Mouse (Mus musculus): Measurements from ENCODE around the gene Osbpl3. TPM values are rescaled to one million over a fixed set of nuclear protein-coding genes. Genes with fewer than 3 reads are reported as not detected.

The Osbpl3 gene
- polyA plus RNA-seq, 1 experiment from 2014 or later, result 12.7 TPM

DNA sequence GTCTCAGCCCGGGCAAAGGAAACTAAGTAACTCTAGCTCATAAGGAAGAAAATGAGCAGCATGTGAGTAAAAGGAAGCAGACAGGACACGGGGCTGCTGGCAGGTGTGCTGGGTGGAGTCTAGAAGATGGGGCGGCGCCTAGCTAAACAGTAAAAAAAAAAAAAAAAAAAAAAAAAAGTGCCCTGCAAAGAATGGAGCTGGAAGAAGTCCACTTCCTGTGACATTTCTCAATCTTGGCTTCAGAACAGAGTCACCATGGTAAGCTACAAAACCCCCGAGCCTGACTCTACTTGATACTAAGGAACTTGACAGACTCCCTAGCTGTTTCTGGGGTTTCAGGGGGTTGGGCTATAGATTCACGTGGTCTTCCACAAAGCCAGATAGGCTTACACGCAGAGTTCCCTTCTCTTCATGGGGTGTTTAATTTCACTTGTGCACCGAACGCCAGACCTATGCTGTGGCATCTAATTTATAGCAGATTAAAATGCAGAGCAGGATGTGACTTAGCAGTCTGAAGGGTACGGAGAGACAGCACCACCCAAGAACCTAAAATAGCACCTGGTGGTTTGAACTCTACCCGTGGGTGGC lies 74.4 kb downstream of the Osbpl3 start:
- Histone ChIP-seq H3K4me3 (0 out of 2 replicates have a peak overlapping the region, but pooled peaks have one; percentile 1), H3K27ac (peak overlapping the region; percentile 55; the same call in 1 of the 2 replicates), H3K9me3 (0 out of 2 replicates have a peak, but pooled peaks cover 4% of the 10 kb centered on the region), H3K36me3 (no peaks in the 10 kb centered on the region), H3K27me3 (no peaks in the 10 kb centered on the region), H3K4me2 (replicated peaks) (peak overlapping the region; percentile 39), H3K4me1 (peaks cover 31% of the 10 kb centered on the region), H3K9ac (no peak overlapping the region)
- 19% methylated on average over 11 of the region's 11 CpGs for WGBS
- no peak; the same call in 1 of the 2 replicates for ATAC-seq (ENCODE audit: insufficient number of reproducible peaks, insufficient read depth, low FRiP score, low TSS enrichment)

DNA sequence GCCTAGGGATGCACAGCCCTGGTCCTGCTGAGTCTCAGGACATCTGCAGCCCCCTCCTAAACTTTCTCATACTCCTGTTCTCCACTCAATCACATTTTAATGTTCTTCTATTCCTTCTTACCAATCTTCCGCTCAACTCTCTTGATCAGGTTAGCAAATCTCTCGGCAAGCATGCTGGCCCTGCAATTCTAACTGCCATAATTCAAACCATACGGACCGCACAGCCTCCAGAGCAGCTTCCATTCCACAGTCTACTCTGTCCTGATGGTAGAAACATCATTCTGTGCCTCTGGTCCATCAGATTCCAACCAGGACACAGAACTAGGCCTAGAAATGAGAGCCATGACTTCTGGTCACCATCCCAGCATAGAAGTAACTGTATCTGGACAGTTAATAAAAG lies 76.3 kb downstream of the Osbpl3 start:
- WGBS, result 50% methylated on average over 4 of the region's 4 CpGs
- H3K9me3 ChIP-seq, result 0 out of 2 replicates have a peak, but pooled peaks cover 6% of the 10 kb centered on the region
- H3K9ac ChIP-seq, result no peak overlapping the region
- H3K4me2 ChIP-seq (replicated peaks), result no peak overlapping the region
- H3K27me3 ChIP-seq, result no peaks in the 10 kb centered on the region
- no peak for ATAC-seq (ENCODE audit: insufficient number of reproducible peaks, insufficient read depth, low FRiP score, low TSS enrichment)
- H3K36me3 ChIP-seq, result no peaks in the 10 kb centered on the region
- H3K4me1 ChIP-seq, result peaks cover 31% of the 10 kb centered on the region
- no peak overlapping the region for H3K4me3 ChIP-seq
- peak overlapping the region; percentile 58 for H3K27ac ChIP-seq

DNA sequence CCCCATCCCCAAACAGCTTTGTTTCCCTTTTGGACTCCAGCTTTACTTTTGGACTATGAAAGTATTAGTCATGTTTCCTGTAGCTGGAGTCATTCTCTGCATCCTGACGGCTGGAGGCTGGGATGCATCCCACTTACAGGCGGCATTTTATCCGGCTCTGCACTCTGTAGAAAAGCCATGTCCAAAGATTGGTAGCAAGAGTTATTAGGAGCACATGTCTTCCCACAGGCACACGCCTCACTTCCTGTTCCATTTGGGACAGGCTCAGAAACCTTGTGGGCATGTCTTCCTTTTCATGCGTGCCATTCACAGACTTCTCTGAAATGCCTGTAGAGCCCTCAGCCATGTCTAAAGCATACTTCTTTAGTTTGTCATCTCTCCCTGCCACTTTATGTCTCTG lies 76.9 kb downstream of the Osbpl3 start:
- Histone ChIP-seq H3K4me2 (replicated peaks) (no peak overlapping the region), H3K9ac (no peak overlapping the region), H3K27me3 (no peaks in the 10 kb centered on the region), H3K27ac (peak overlapping the region; percentile 58), H3K4me3 (no peak overlapping the region), H3K36me3 (no peaks in the 10 kb centered on the region), H3K9me3 (0 out of 2 replicates have a peak, but pooled peaks cover 6% of the 10 kb centered on the region), H3K4me1 (peaks cover 31% of the 10 kb centered on the region)
- WGBS, result 44% methylated on average over 5 of the region's 5 CpGs
- no peak for ATAC-seq (ENCODE audit: insufficient number of reproducible peaks, insufficient read depth, low FRiP score, low TSS enrichment)

DNA sequence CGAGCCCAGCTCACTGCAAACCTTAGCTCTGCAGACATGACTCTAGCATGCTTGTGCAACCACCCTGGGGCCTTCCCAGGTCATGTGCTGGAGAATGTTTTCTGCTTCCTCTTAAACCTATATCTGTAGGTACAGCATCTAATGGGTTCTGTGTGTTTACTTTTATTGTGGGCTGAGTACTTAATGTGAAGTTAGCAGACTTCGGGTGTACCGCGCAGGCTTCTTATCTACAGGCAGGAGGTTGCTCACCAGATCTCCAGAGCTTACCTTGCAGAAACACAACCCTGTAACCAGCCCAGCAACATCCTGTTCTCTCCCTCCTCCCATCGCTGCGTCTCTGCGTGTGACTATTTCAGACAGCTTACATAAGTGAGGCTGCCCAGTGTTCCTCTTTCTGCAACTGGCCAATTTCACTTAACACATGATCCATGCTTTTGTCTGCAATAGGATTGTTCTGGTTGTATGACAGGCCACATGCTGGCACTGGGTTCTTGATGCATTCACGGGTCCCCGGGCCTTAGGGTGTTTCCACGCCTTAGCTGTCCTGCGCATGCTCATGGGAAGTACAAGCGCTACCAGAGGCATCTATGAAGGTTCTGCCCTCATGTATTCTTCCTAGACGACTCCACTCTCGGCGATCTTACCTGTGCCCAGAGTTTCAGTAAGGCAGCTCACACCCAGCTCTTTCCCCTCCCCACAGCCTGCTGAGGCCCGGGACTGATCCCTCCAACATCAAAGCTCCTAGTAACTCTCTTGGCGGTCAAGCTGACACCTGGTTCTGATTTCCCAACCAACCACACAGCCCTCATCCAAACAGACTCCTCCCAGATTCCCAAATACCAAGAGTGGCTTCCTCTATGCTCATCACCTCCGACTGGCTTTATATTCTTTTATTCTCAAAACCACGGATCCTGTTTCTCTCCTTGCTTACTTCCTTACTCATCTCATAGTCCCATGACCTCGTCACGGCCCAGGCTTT lies 78.0 kb downstream of the Osbpl3 start:
- WGBS, result 62% methylated on average over 21 of the region's 21 CpGs
- no peak overlapping the region for H3K4me2 ChIP-seq (replicated peaks)
- H3K9me3 ChIP-seq, result 0 out of 2 replicates have a peak, but pooled peaks cover 6% of the 10 kb centered on the region
- H3K9ac ChIP-seq, result no peak overlapping the region
- H3K4me1 ChIP-seq, result peaks cover 31% of the 10 kb centered on the region
- no peaks in the 10 kb centered on the region for H3K27me3 ChIP-seq
- no peak for ATAC-seq (ENCODE audit: insufficient number of reproducible peaks, insufficient read depth, low FRiP score, low TSS enrichment)
- H3K27ac ChIP-seq, result peak overlapping the region; percentile 58
- H3K36me3 ChIP-seq, result no peaks in the 10 kb centered on the region
- H3K4me3 ChIP-seq, result no peak overlapping the region

DNA sequence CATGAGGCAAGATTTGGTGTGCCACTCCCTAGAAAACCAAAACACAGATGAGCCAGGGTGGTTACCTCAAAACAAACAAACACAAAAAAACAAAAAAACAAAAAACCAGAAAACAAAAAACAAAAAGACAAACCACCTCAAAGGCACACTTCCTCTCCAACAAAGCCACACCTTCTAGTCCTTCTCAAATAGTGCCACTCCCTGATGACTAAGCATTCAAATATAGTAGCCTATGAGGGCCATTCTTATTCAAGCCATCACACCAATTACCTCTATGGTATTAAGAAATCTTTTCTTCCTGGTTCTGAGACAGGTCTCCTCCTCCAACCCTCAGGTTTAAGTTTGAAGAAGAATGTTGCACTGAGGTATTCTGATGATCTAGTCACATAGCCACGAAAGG lies 79.3 kb downstream of the Osbpl3 start:
- no peak for ATAC-seq (ENCODE audit: insufficient number of reproducible peaks, insufficient read depth, low FRiP score, low TSS enrichment)
- Histone ChIP-seq H3K36me3 (no peaks in the 10 kb centered on the region), H3K4me1 (peaks cover 31% of the 10 kb centered on the region), H3K4me2 (replicated peaks) (no peak overlapping the region), H3K9ac (no peak overlapping the region), H3K4me3 (no peak overlapping the region), H3K27ac (no peak overlapping the region), H3K27me3 (no peaks in the 10 kb centered on the region), H3K9me3 (0 out of 2 replicates have a peak, but pooled peaks cover 6% of the 10 kb centered on the region)
- 98% methylated on average over 1 of the region's 1 CpGs for WGBS

DNA sequence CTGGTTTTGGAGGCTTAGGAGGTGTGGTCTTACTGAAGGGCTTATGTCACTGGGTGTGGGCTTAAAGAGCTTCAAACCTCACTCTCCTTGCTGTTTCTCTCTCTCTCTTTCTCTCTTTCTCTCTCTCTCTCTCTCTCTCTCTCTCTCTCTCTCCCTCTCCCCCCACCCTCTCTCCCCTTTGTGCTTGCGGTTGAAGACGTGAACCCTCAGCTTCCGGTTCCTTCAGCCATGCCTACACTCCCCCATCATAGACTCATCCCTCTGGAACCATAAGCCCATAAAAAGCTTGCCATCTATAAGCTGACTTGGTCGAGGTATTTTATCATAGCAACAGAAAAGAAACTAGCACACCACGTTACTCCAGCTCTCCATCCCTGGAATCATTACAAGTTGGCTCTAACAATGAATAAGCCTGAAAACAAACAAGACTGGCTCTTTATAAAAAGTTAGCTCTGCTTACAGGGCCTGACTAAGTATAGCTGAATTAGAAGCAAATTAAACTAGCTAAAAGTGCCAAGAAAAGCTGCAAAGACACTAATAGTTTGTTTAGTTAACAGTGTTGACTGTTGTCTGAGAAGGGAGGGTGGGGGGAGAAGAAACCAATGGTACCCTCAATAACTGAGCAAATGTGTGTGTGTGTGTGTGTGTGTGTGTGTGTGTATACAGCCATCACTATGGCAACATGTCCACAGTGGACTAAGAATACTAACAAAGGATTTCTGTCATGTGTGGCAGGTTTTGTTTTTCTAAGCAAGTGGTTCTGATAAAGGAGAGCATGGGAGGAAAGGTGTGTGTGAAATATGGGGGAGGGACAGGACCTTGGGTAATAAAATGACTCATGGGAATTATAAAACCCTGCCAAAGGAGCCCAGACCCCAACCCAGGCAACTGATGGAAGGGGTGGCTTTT lies 83.2 kb downstream of the Osbpl3 start:
- H3K4me1 ChIP-seq, result peaks cover 1% of the 10 kb centered on the region; the same call in 1 of the 2 replicates
- peaks cover 7% of the 10 kb centered on the region; the same call in 1 of the 2 replicates for H3K36me3 ChIP-seq
- H3K9ac ChIP-seq, result no peak overlapping the region
- H3K9me3 ChIP-seq, result 0 out of 2 replicates have a peak, but pooled peaks cover 6% of the 10 kb centered on the region
- WGBS, result 77% methylated on average over 5 of the region's 5 CpGs
- H3K27me3 ChIP-seq, result no peaks in the 10 kb centered on the region
- H3K27ac ChIP-seq, result no peak overlapping the region
- no peak overlapping the region for H3K4me2 ChIP-seq (replicated peaks)
- no peak overlapping the region for H3K4me3 ChIP-seq
- ATAC-seq (ENCODE audit: insufficient number of reproducible peaks, insufficient read depth, low FRiP score, low TSS enrichment), result no peak

DNA sequence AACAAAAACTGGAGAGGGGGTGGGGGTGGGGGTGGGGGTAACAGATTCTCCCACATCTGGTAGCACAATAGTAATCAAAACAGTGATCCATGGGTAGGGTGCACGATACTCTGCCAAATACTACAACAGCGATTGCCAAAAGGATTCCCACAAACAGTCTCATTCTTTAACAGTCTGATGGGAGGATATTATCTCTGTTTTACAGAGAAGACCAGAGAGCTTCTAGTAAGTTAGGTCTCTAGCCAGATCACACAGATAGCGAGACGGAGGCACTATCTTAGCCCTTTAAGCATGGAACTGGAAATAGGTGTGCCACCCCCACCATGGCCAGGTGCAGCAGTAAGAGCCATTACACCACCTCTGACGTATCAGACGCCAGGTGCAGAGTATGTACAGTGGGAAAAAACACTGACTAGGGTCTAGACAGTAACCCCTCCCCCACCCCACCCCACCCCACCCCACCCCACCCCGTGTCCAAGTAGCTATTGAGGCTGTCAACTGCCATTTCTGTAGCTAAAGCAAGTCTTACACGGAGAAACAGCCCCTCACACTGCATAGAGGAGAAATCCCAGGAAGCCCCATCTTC lies 84.4 kb downstream of the Osbpl3 start:
- H3K36me3 ChIP-seq, result peaks cover 7% of the 10 kb centered on the region; the same call in 1 of the 2 replicates
- no peaks in the 10 kb centered on the region for H3K27me3 ChIP-seq
- H3K27ac ChIP-seq, result no peak overlapping the region
- no peak overlapping the region for H3K4me2 ChIP-seq (replicated peaks)
- ATAC-seq (ENCODE audit: insufficient number of reproducible peaks, insufficient read depth, low FRiP score, low TSS enrichment), result no peak
- no peak overlapping the region for H3K4me3 ChIP-seq
- WGBS, result 87% methylated on average over 8 of the region's 8 CpGs
- no peak overlapping the region for H3K9ac ChIP-seq
- no peaks in the 10 kb centered on the region for H3K4me1 ChIP-seq
- H3K9me3 ChIP-seq, result 0 out of 2 replicates have a peak, but pooled peaks cover 2% of the 10 kb centered on the region

DNA sequence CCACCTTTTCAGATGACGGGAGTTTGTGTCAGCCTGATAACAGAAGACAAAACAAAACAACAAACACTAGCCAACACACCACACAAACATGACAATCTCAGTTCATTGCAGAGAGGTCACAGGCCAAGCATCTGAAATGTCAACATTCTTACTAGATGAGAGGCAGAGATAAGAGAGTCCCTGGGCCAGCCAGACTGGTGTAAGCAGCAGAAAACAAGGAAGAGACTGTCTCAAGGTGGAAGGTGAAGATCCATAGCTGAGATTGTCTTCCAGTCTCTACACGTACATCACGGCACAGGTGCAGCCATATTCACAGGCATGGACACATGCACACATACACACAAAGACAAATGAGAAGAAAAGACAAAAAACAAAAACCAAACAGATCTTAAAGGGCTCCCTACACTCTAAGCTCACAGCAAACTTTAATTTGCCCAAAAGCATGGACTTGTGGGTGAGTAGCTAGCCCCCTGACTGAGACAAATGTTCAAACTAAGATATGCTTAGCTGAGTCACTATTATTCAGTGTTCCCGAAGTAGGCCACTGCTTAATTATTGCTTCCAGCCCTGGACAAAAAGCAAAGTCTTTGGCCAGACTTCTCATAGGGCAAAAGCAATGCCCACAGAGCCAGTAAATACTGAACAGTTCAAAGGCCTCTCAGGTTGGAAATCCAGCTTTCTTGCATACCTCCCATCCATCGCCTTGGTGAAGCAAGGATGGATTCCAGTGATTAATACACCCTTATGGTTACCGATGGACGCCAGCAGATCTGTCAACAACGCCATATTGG lies 87.3 kb downstream of the Osbpl3 start:
- no peak for ATAC-seq (ENCODE audit: insufficient number of reproducible peaks, insufficient read depth, low FRiP score, low TSS enrichment)
- Histone ChIP-seq H3K4me1 (no peaks in the 10 kb centered on the region), H3K4me3 (no peak overlapping the region), H3K27ac (no peak overlapping the region), H3K9me3 (no peaks in the 10 kb centered on the region), H3K4me2 (replicated peaks) (no peak overlapping the region), H3K9ac (no peak overlapping the region), H3K27me3 (no peaks in the 10 kb centered on the region), H3K36me3 (peaks cover 7% of the 10 kb centered on the region; the same call in 1 of the 2 replicates)
- WGBS, result 90% methylated on average over 8 of the region's 8 CpGs

DNA sequence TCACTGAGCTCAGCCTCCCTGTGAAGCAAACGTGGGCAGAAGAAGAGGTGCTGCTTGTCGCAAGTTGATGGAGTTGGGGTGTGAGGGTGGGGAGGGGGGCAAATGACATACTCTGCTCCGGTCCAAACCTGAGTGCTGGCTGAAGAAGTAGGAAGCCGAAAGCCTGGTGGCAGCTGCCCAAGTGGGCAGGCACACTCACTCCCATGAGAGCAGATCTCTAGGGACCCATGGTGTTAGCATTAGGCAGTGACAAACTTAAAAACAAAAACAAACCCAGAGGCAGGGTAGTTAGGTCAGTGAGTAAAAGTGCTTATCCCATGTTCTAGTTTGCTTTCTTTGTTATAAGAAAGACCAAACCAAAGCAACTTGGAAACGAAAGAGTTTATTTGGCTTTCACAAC lies 88.2 kb downstream of the Osbpl3 start:
- Histone ChIP-seq H3K36me3 (peaks cover 7% of the 10 kb centered on the region; the same call in 1 of the 2 replicates), H3K27ac (no peak overlapping the region), H3K4me1 (no peaks in the 10 kb centered on the region), H3K4me2 (replicated peaks) (no peak overlapping the region), H3K9me3 (no peaks in the 10 kb centered on the region), H3K9ac (no peak overlapping the region), H3K27me3 (no peaks in the 10 kb centered on the region), H3K4me3 (no peak overlapping the region)
- 89% methylated on average over 5 of the region's 5 CpGs for WGBS
- no peak for ATAC-seq (ENCODE audit: insufficient number of reproducible peaks, insufficient read depth, low FRiP score, low TSS enrichment)

DNA sequence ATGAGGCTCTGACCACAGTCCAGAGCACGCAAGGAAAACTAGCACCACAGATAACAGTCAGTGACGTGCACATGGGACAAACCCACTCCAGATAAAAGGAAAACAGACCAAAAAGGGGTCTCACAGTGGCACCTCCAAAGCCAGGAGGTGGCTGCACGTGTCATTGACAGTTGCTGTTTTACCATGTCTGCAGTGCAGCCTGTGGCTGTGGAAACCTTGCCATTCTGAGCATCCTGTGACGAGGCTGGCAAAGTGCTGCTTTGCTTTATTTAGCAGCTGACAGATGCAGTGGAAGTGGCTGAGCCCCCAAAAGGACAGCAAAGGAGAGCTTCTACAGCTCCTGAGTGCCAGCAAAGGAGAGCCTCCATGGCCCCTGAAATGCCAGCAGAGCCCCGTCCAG lies 89.3 kb downstream of the Osbpl3 start:
- ATAC-seq (ENCODE audit: insufficient number of reproducible peaks, insufficient read depth, low FRiP score, low TSS enrichment), result no peak
- Histone ChIP-seq H3K27me3 (no peaks in the 10 kb centered on the region), H3K9ac (no peak overlapping the region), H3K9me3 (no peaks in the 10 kb centered on the region), H3K4me1 (no peaks in the 10 kb centered on the region), H3K27ac (no peak overlapping the region), H3K4me2 (replicated peaks) (no peak overlapping the region), H3K4me3 (no peak overlapping the region), H3K36me3 (peaks cover 7% of the 10 kb centered on the region; the same call in 1 of the 2 replicates)
- 84% methylated on average over 5 of the region's 5 CpGs for WGBS
